Mouse (Mus musculus): ENCODE measurements around the gene Grem1. TPM values are rescaled to one million over a fixed set of nuclear protein-coding genes. Genes with fewer than 3 reads are reported as not detected.

Grem1 gene
- total RNA-seq, 2 experiments from 2014 or later: 4.6 to 5.0 TPM

DNA sequence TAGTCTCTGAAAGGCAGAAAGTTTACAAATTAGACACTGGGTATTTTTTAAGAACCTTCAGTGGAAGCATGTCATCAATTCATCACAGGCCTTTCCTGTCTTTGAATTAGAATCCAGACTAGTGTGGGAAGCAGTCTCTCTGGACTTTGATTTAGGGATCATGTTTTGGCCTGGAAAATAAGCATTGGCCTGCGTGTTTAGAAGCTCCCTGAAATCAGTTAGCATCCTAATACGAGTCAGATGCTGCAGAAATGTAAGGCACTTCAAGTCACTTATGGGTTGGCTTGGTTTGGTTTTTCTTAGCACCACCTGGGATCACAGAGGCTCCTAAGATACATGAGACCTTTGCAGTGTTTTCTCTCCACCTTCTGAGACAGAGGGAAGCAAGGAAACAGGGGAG lies 43.6 kb downstream of the Grem1 start:
- Histone ChIP-seq H3K4me3 (no peak overlapping the region), H3K27ac (no peak overlapping the region)
- no peak for TF ChIP-seq CTCF (conservative IDR thresholded peaks at IDR 0.05)
- no peak for DNase-seq (ENCODE audit: low spot score in 2 of 2)

DNA sequence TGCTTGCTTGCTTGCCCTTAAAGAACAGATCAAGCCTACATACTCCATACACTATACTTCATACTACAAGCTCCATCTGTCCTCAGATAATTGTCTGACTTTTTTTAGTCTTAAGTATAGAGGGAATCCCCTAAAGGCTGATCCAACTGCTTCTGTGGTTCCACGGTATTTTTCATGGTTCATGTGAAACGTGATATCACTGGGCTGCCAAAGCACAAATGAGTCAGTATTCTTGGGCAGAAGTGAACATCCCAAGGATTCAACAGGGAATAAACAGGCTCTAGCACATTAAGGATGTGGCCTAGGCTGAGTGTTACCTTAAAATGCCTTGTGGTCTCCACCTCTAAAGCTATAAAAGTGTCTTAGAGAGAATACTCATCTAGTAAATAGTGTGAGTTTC lies 45.0 kb downstream of the Grem1 start:
- TF ChIP-seq CTCF (conservative IDR thresholded peaks at IDR 0.05): no peak
- DNase-seq (ENCODE audit: low spot score in 2 of 2): no peak
- H3K4me3 ChIP-seq: no peak overlapping the region
- no peak overlapping the region for H3K27ac ChIP-seq

DNA sequence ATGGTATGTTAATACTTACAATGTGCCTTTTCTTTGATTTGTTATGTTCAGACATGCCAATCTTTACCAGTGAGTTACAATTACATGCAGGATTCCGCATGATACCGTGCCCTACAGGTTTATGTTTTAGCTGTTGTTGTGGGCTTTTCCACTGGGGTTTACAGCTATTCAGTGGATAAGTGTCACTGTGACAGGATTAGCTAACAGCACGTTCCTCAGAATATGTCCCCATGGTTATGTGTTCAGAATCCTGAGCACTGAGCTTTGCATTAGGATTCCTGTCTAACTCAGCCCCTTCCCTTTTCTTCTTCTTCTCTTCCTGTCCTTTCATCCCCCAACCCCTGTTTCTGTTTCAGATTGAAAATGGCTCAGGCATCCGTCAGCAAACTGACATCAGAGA lies 50.9 kb downstream of the Grem1 start:
- no peak for TF ChIP-seq CTCF (conservative IDR thresholded peaks at IDR 0.05)
- DNase-seq (ENCODE audit: low spot score in 2 of 2): no peak
- H3K4me3 ChIP-seq: no peak overlapping the region
- H3K27ac ChIP-seq: no peak overlapping the region

DNA sequence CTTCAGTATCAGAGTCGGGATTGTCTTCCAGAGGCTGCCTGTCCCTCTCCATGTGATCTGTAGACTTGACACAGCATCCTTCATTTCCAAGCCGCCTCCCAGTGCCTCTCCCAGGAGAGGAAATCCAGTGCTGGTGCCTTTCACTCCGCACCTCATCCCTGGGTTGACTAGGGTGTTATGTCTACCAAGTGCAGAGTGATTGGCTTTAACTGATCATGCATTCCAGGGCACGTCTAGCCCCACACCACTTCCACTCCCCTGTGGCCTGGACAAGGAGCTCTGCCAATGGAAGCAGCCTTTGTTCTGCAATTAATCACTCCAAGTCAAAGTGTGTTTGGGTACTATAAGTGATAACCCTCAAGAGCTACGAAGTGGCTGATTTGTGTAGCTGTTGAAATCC lies 56.9 kb downstream of the Grem1 start:
- TF ChIP-seq CTCF (conservative IDR thresholded peaks at IDR 0.05): no peak

DNA sequence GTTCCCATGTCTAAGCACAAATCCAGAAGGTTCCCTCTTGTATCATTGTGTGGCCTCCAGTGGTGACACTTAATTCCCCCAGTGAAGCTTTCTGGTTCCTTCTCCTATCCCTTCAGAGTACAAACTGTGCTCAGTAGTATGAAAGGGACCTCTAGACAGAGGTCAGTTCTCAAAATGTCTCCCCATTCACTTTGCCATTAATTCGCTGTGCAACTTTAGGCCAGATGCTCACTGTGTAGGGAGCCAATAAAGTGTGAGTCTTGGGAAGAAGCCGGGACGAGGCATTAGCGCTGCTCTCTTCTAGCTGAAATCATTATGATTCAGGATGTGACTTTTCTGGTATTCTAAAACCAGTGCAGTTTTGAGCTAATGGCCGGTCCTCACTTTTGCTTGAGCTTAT lies 61.8 kb downstream of the Grem1 start:
- no peak overlapping the region for H3K4me3 ChIP-seq
- no peak for DNase-seq (ENCODE audit: low spot score in 2 of 2)
- H3K27ac ChIP-seq: no peak overlapping the region
- TF ChIP-seq CTCF (conservative IDR thresholded peaks at IDR 0.05): no peak

More for the DNA sequence above, 56.9 kb downstream of the Grem1 start:
- DNase-seq (ENCODE audit: low spot score in 2 of 2): no peak
- no peak overlapping the region for H3K4me3 ChIP-seq
- H3K27ac ChIP-seq: no peak overlapping the region

DNA sequence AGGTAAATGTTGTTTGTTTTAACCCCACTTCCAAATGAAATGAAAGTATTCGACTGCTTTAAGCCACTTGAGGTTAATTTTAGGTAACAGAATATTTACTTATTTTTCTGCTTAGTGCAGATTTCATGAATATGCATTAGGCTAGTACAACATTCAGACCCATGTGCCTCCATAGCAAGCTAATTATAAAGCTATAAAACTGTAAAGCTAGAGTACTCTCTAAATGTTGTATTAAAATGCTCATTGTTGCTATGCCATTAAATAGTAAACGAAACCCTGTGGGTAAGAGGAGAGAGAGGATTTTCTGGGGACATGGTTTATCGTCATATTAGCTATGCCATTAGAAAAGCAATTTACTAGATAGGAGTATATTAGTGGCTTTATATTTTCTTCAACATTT lies 62.2 kb downstream of the Grem1 start:
- Histone ChIP-seq H3K4me3 (no peak overlapping the region), H3K27ac (no peak overlapping the region)
- TF ChIP-seq CTCF (conservative IDR thresholded peaks at IDR 0.05): no peak
- no peak for DNase-seq (ENCODE audit: low spot score in 2 of 2)

Other genes with a start within 250 kb of the Grem1 start
- gene Scg5, start 70.5 kb upstream of the Grem1 start, total RNA-seq (2021): 100 to 1,000 TPM; 378 to 402 TPM
- 1 to 10 TPM; 2.0 to 2.1 TPM for gene Arhgap11a, start 90.0 kb upstream of the Grem1 start, total RNA-seq (2021)

Data from layer of hippocampus, adult 2 months (tissue).